Comparison of ENCODE assay signal across 9 mouse cellular contexts in the genomic region with DNA sequence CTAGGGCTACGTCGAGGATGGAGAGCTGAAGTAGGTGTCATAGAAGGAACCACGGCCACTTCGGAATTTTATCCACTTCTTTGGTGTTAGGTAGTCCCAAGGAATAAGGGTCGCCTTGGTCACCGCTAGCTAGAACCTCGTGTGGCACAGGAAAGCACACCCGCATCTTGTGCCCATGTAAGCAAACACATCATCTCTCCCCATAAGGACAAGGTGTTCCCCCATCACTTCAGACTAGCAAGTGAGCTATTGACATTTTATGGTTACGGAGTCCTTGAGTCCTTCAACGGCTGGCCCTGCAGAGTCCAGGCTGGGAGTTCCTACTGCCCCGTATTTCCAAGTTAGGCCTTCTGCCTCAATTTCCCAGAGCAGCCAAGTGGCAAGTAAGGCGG. TPM values are rescaled to one million over a fixed set of nuclear protein-coding genes. Genes with fewer than 3 reads are reported as not detected.
DNase-seq lines count a peak whose midpoint lies in the region; ATAC-seq and TF ChIP-seq lines count a peak whose summit lies in the region.
"Had no signal": no experiment of that assay in that cellular context is flagged by ENCODE, and none has a peak within 500 bp of the region (broad histone marks: within the 10 kb centered on the region; RNA-seq: fewer than 3 reads in every experiment).

No protein-coding gene starts in this region.

- TF ChIP-seq POLR2A in kidney, adult 2 months (IDR thresholded peaks at IDR 0.05; ENCODE audit: low read depth, low read length) = no peak
- TF ChIP-seq POLR2A in bone marrow, adult 2 months (IDR thresholded peaks at IDR 0.05; ENCODE audit: borderline replicate concordance, control insufficient read depth, low read depth, low read length) = no peak

- 74% methylated on average over 12 of the region's 12 CpGs for WGBS in kidney, adult 2 months
- WGBS in bone marrow, adult 2 months = 48% methylated on average over 12 of the region's 12 CpGs
- 64% methylated on average over 12 of the region's 12 CpGs for WGBS in hindbrain, embryonic 15.5 days
- WGBS in midbrain, embryonic 15.5 days = 64% methylated on average over 12 of the region's 12 CpGs

- H3K27ac ChIP-seq in kidney, adult 2 months (ENCODE audit: insufficient read depth, low read depth, low read length) = peak overlapping the region; percentile 61
- H3K27ac ChIP-seq in bone marrow, adult 2 months (ENCODE audit: control insufficient read depth, insufficient read depth, low read depth, low read length, poor library complexity) = peak overlapping the region; percentile 81
- H3K27ac ChIP-seq in hindbrain, embryonic 15.5 days (replicated peaks) = no peak overlapping the region
- H3K27ac ChIP-seq in midbrain, embryonic 15.5 days = no peak overlapping the region

- peak overlapping the region; percentile 97 for H3K4me2 ChIP-seq in hindbrain, embryonic 15.5 days
- H3K4me2 ChIP-seq in midbrain, embryonic 15.5 days = peak overlapping the region; percentile 98

- H3K27me3 ChIP-seq in kidney, adult 2 months (replicated peaks; ENCODE audit: control insufficient read depth, insufficient read depth, low read length) = no peaks in the 10 kb centered on the region
- peaks cover 20% of the 10 kb centered on the region for H3K27me3 ChIP-seq in hindbrain, embryonic 15.5 days
- H3K27me3 ChIP-seq in midbrain, embryonic 15.5 days (replicated peaks) = peaks cover 37% of the 10 kb centered on the region

- no peak for DNase-seq in kidney, adult 2 months
- no peak for DNase-seq in kidney, postnatal 4 days
- no peak for DNase-seq in embryo, embryonic 11 days
- no peak for DNase-seq in left cerebral cortex, adult 18-20 months (ENCODE audit: low spot score in 2 of 2)
- DNase-seq in cerebellum, adult 9-10 months = no peak

- H3K4me3 ChIP-seq in kidney, adult 2 months (ENCODE audit: insufficient read depth, low read depth, low read length) = peak overlapping the region; percentile 17; the same call in 1 of the 2 replicates
- no peak overlapping the region for H3K4me3 ChIP-seq in bone marrow, adult 2 months (replicated peaks; ENCODE audit: control insufficient read depth, low read depth, low read length)
- peak overlapping the region; percentile 70 for H3K4me3 ChIP-seq in hindbrain, embryonic 15.5 days
- H3K4me3 ChIP-seq in midbrain, embryonic 15.5 days = peak overlapping the region; percentile 63

- no peaks in the 10 kb centered on the region for H3K36me3 ChIP-seq in kidney, adult 2 months (ENCODE audit: control insufficient read depth, insufficient read depth, low read length)
- H3K36me3 ChIP-seq in hindbrain, embryonic 15.5 days = no peaks in the 10 kb centered on the region
- H3K36me3 ChIP-seq in midbrain, embryonic 15.5 days (replicated peaks) = no peaks in the 10 kb centered on the region

- no peaks in the 10 kb centered on the region for H3K4me1 ChIP-seq in kidney, adult 2 months (ENCODE audit: control insufficient read depth, insufficient read depth, low read length)
- H3K4me1 ChIP-seq in bone marrow, adult 2 months (ENCODE audit: control insufficient read depth, insufficient read depth, low read length) = peaks cover 4% of the 10 kb centered on the region
- peaks cover 12% of the 10 kb centered on the region for H3K4me1 ChIP-seq in hindbrain, embryonic 15.5 days (replicated peaks)
- H3K4me1 ChIP-seq in midbrain, embryonic 15.5 days = peaks cover 13% of the 10 kb centered on the region

- no peaks in the 10 kb centered on the region for H3K9me3 ChIP-seq in hindbrain, embryonic 15.5 days
- no peaks in the 10 kb centered on the region for H3K9me3 ChIP-seq in midbrain, embryonic 15.5 days
- H3K9me3 ChIP-seq: G1E had no signal

- no peak for TF ChIP-seq CTCF in kidney, adult 2 months (conservative IDR thresholded peaks at IDR 0.05; ENCODE audit: insufficient read depth, insufficient read length, low read depth, low read length)
- no peak for TF ChIP-seq CTCF in bone marrow, adult 2 months (IDR thresholded peaks at IDR 0.05; ENCODE audit: control insufficient read depth, insufficient read depth, low read length)

- no peak overlapping the region for H3K9ac ChIP-seq in hindbrain, embryonic 15.5 days
- H3K9ac ChIP-seq in midbrain, embryonic 15.5 days = peak overlapping the region; percentile 61; the same call in 1 of the 2 replicates

- no peak for ATAC-seq in hindbrain, embryonic 15.5 days (ENCODE audit: low FRiP score, low read depth)
- no peak for ATAC-seq in midbrain, embryonic 15.5 days (replicated peaks)

RNA-seq across cellular contexts. Expression of a gene that starts 0.6 kb away (rescaled TPM):
- 31.5 and 35.5 TPM in 2 replicates for polyA plus RNA-seq in kidney, adult 2 months (2012; rRNA removed)
- 23.0 and 35.5 TPM in 2 replicates for polyA plus RNA-seq in bone marrow, adult 2 months (2011; ENCODE audit: insufficient read depth, insufficient read length, low replicate concordance, missing spikeins)
- polyA plus RNA-seq in hindbrain, embryonic 15.5 days (2015; fragmentation: Nextera tagmentation; extraction: Ambion mirVana) = 3.7 and 4.8 TPM in 2 replicates
- polyA plus RNA-seq in midbrain, embryonic 15.5 days (2015; fragmentation: Nextera tagmentation; extraction: Ambion mirVana) = 2.6 and 3.1 TPM in 2 replicates
- 1 to 10 TPM; 7.8 to 8.3 TPM for total RNA-seq in left cerebral cortex, adult 18-20 months (2021)

RNA-seq across cellular contexts. Expression of a gene that starts 3.8 kb away (rescaled TPM):
- polyA plus RNA-seq in kidney, adult 2 months (2012; rRNA removed) = 0.91 and 1.1 TPM in 2 replicates
- not detected in 2 replicates for polyA plus RNA-seq in bone marrow, adult 2 months (2011; ENCODE audit: insufficient read depth, insufficient read length, low replicate concordance, missing spikeins)
- polyA plus RNA-seq in hindbrain, embryonic 15.5 days (2015; fragmentation: Nextera tagmentation; extraction: Ambion mirVana) = not detected in 2 replicates
- not detected in 2 replicates for polyA plus RNA-seq in midbrain, embryonic 15.5 days (2015; fragmentation: Nextera tagmentation; extraction: Ambion mirVana)
- total RNA-seq in left cerebral cortex, adult 18-20 months (2021) = under 1 TPM; 0.63 to 0.84 TPM
- total RNA-seq: G1E had no signal
- polyA plus RNA-seq: G1E had no signal

RNA-seq across cellular contexts. Expression of a gene that starts 48.6 kb away (rescaled TPM):
- 0.08 TPM in 1 of 2 replicates, not detected in the other for polyA plus RNA-seq in kidney, adult 2 months (2012; rRNA removed)
- not detected in 2 replicates for polyA plus RNA-seq in bone marrow, adult 2 months (2011; ENCODE audit: insufficient read depth, insufficient read length, low replicate concordance, missing spikeins)
- not detected in 2 replicates for polyA plus RNA-seq in hindbrain, embryonic 15.5 days (2015; fragmentation: Nextera tagmentation; extraction: Ambion mirVana)
- polyA plus RNA-seq in midbrain, embryonic 15.5 days (2015; fragmentation: Nextera tagmentation; extraction: Ambion mirVana) = not detected in 2 replicates
- total RNA-seq in left cerebral cortex, adult 18-20 months (2021) = not detected
- polyA plus RNA-seq: G1E had no signal

Comparison
In these comparisons a context has a peak if more than half of its experiments do, and no peak if none do; other contexts are left out.
1. H3K27ac ChIP-seq: peak in kidney, adult 2 months (single experiment) and bone marrow, adult 2 months (single experiment); none in hindbrain, embryonic 15.5 days (single experiment) and midbrain, embryonic 15.5 days (single experiment).